Mouse (Mus musculus): ENCODE data around the gene Nfia. TPM values are rescaled to one million over a fixed set of nuclear protein-coding genes. Genes with fewer than 3 reads are reported as not detected.

Nfia gene
- polyA plus RNA-seq, 1 experiment from 2014 or later: 45.4 TPM

GRCm38 (mm10) chr4:97746106-97746900, 26.2 kb upstream of the Nfia start:
- H3K4me3 ChIP-seq (ENCODE audit: low read depth, low read length): peak overlapping the region; percentile 31
- peak overlapping the region; percentile 62 for H3K9ac ChIP-seq (ENCODE audit: low read length)
- H3K36me3 ChIP-seq (ENCODE audit: control insufficient read depth, insufficient read depth, low read length): no peaks in the 10 kb centered on the region
- peak; percentile 55 for ATAC-seq (replicated peaks; ENCODE audit: low FRiP score)
- no peaks in the 10 kb centered on the region; the same call in 1 of the 2 replicates for H3K27me3 ChIP-seq (ENCODE audit: control insufficient read depth, insufficient read depth, low read length)
- 8% methylated on average over 19 of the region's 19 CpGs for WGBS
- no peak for DNase-seq (ENCODE audit: low spot score)
- no peaks in the 10 kb centered on the region for H3K9me3 ChIP-seq (ENCODE audit: control insufficient read depth, low read length)
- H3K4me1 ChIP-seq (replicated peaks; ENCODE audit: control insufficient read depth, insufficient read depth, low read length): peaks cover 5% of the 10 kb centered on the region; the same call in 1 of the 2 replicates
- peak overlapping the region; percentile 76 for H3K4me2 ChIP-seq (ENCODE audit: low read depth, low read length, severe bottlenecking)
- H3K27ac ChIP-seq (ENCODE audit: low read depth, low read length): no peak overlapping the region

GRCm38 (mm10) chr4:97750401-97750800, 22.1 kb upstream of the Nfia start:
- ATAC-seq (replicated peaks; ENCODE audit: low FRiP score): no peak
- Histone ChIP-seq H3K36me3 (ENCODE audit: control insufficient read depth, insufficient read depth, low read length) (no peaks in the 10 kb centered on the region), H3K4me1 (replicated peaks; ENCODE audit: control insufficient read depth, insufficient read depth, low read length) (peaks cover 18% of the 10 kb centered on the region), H3K9ac (ENCODE audit: low read length) (no peak overlapping the region), H3K4me3 (ENCODE audit: low read depth, low read length) (no peak overlapping the region), H3K4me2 (ENCODE audit: low read depth, low read length, severe bottlenecking) (no peak overlapping the region), H3K9me3 (ENCODE audit: control insufficient read depth, low read length) (no peaks in the 10 kb centered on the region), H3K27me3 (ENCODE audit: control insufficient read depth, insufficient read depth, low read length) (peaks cover 30% of the 10 kb centered on the region), H3K27ac (ENCODE audit: low read depth, low read length) (no peak overlapping the region)
- no peak for DNase-seq (ENCODE audit: low spot score)
- WGBS: 38% methylated on average over 4 of the region's 4 CpGs

- peak; percentile 77 for ATAC-seq (replicated peaks; ENCODE audit: low FRiP score)
- H3K27me3 ChIP-seq (ENCODE audit: control insufficient read depth, insufficient read depth, low read length): peaks cover 37% of the 10 kb centered on the region
- DNase-seq (ENCODE audit: low spot score): peak; percentile 91
- no peaks in the 10 kb centered on the region for H3K9me3 ChIP-seq (ENCODE audit: control insufficient read depth, low read length)
- H3K4me1 ChIP-seq (replicated peaks; ENCODE audit: control insufficient read depth, insufficient read depth, low read length): peaks cover 16% of the 10 kb centered on the region
- H3K4me2 ChIP-seq (ENCODE audit: low read depth, low read length, severe bottlenecking): peak overlapping the region; percentile 61
- H3K4me3 ChIP-seq (ENCODE audit: low read depth, low read length): peak overlapping the region; percentile 30
- H3K9ac ChIP-seq (ENCODE audit: low read length): peak overlapping the region; percentile 31
- no peaks in the 10 kb centered on the region for H3K36me3 ChIP-seq (ENCODE audit: control insufficient read depth, insufficient read depth, low read length)
- H3K27ac ChIP-seq (ENCODE audit: low read depth, low read length): no peak overlapping the region
- under 1% methylated on average over 20 of the region's 20 CpGs for WGBS
Measured at GRCm38 (mm10) chr4:97751030-97751482, 21.5 kb upstream of the Nfia start.

- WGBS: under 1% methylated on average over 40 of the region's 40 CpGs
- no peaks in the 10 kb centered on the region for H3K36me3 ChIP-seq (ENCODE audit: control insufficient read depth, insufficient read depth, low read length)
- ATAC-seq (replicated peaks; ENCODE audit: low FRiP score) (peak; percentile 60), DNase-seq (ENCODE audit: low spot score) (peak; percentile 76)
- H3K4me2 ChIP-seq (ENCODE audit: low read depth, low read length, severe bottlenecking): peak overlapping the region; percentile 61
- peaks cover 16% of the 10 kb centered on the region for H3K4me1 ChIP-seq (replicated peaks; ENCODE audit: control insufficient read depth, insufficient read depth, low read length)
- H3K9ac ChIP-seq (ENCODE audit: low read length): peak overlapping the region; percentile 31
- no peaks in the 10 kb centered on the region for H3K9me3 ChIP-seq (ENCODE audit: control insufficient read depth, low read length)
- peaks cover 41% of the 10 kb centered on the region for H3K27me3 ChIP-seq (ENCODE audit: control insufficient read depth, insufficient read depth, low read length)
- H3K4me3 ChIP-seq (ENCODE audit: low read depth, low read length): peak overlapping the region; percentile 30
- no peak overlapping the region for H3K27ac ChIP-seq (ENCODE audit: low read depth, low read length)
Measured at GRCm38 (mm10) chr4:97751483-97752251, 20.9 kb upstream of the Nfia start.

- H3K4me1 ChIP-seq (replicated peaks; ENCODE audit: control insufficient read depth, insufficient read depth, low read length): peaks cover 16% of the 10 kb centered on the region
- WGBS: 5% methylated on average over 5 of the region's 5 CpGs
- H3K27me3 ChIP-seq (ENCODE audit: control insufficient read depth, insufficient read depth, low read length): peaks cover 41% of the 10 kb centered on the region
- no peaks in the 10 kb centered on the region for H3K9me3 ChIP-seq (ENCODE audit: control insufficient read depth, low read length)
- no peak overlapping the region for H3K27ac ChIP-seq (ENCODE audit: low read depth, low read length)
- no peak overlapping the region for H3K4me3 ChIP-seq (ENCODE audit: low read depth, low read length)
- no peaks in the 10 kb centered on the region for H3K36me3 ChIP-seq (ENCODE audit: control insufficient read depth, insufficient read depth, low read length)
- H3K9ac ChIP-seq (ENCODE audit: low read length): peak overlapping the region; percentile 31; the same call in 1 of the 2 replicates
- no peak for ATAC-seq (replicated peaks; ENCODE audit: low FRiP score)
- peak overlapping the region; percentile 61; the same call in 1 of the 2 replicates for H3K4me2 ChIP-seq (ENCODE audit: low read depth, low read length, severe bottlenecking)
- DNase-seq (ENCODE audit: low spot score): no peak
Measured at GRCm38 (mm10) chr4:97752276-97753010, 20.1 kb upstream of the Nfia start.

- H3K4me3 ChIP-seq (ENCODE audit: low read depth, low read length): no peak overlapping the region
- H3K27me3 ChIP-seq (ENCODE audit: control insufficient read depth, insufficient read depth, low read length): peaks cover 41% of the 10 kb centered on the region
- ATAC-seq (replicated peaks; ENCODE audit: low FRiP score) (no peak), DNase-seq (ENCODE audit: low spot score) (no peak)
- peaks cover 16% of the 10 kb centered on the region for H3K4me1 ChIP-seq (replicated peaks; ENCODE audit: control insufficient read depth, insufficient read depth, low read length)
- H3K27ac ChIP-seq (ENCODE audit: low read depth, low read length): no peak overlapping the region
- no peak overlapping the region for H3K4me2 ChIP-seq (ENCODE audit: low read depth, low read length, severe bottlenecking)
- no peaks in the 10 kb centered on the region for H3K9me3 ChIP-seq (ENCODE audit: control insufficient read depth, low read length)
- no peaks in the 10 kb centered on the region for H3K36me3 ChIP-seq (ENCODE audit: control insufficient read depth, insufficient read depth, low read length)
- H3K9ac ChIP-seq (ENCODE audit: low read length): no peak overlapping the region
- WGBS: 0% methylated on average over 1 of the region's 1 CpGs
Measured at GRCm38 (mm10) chr4:97753521-97753920, 19.0 kb upstream of the Nfia start.

- Histone ChIP-seq H3K9me3 (ENCODE audit: control insufficient read depth, low read length) (no peaks in the 10 kb centered on the region), H3K4me1 (replicated peaks; ENCODE audit: control insufficient read depth, insufficient read depth, low read length) (peaks cover 19% of the 10 kb centered on the region), H3K27me3 (ENCODE audit: control insufficient read depth, insufficient read depth, low read length) (peaks cover 44% of the 10 kb centered on the region), H3K4me3 (ENCODE audit: low read depth, low read length) (no peak overlapping the region), H3K27ac (ENCODE audit: low read depth, low read length) (no peak overlapping the region), H3K9ac (ENCODE audit: low read length) (no peak overlapping the region), H3K36me3 (ENCODE audit: control insufficient read depth, insufficient read depth, low read length) (no peaks in the 10 kb centered on the region), H3K4me2 (ENCODE audit: low read depth, low read length, severe bottlenecking) (no peak overlapping the region)
- DNase-seq (ENCODE audit: low spot score) (peak; percentile 54), ATAC-seq (replicated peaks; ENCODE audit: low FRiP score) (no peak)
- 6% methylated on average over 12 of the region's 12 CpGs for WGBS
Measured at GRCm38 (mm10) chr4:97754241-97754640, 18.3 kb upstream of the Nfia start.
